Mouse (Mus musculus): ENCODE data around the gene Pde4d. TPM values are rescaled to one million over a fixed set of nuclear protein-coding genes. Genes with fewer than 3 reads are reported as not detected.
A peak's percentile ranks its signal among the peaks of the same experiment; 100 is the strongest.

Pde4d gene
- polyA plus RNA-seq, 1 experiment from 2014 or later, result 23.8 TPM

DNA sequence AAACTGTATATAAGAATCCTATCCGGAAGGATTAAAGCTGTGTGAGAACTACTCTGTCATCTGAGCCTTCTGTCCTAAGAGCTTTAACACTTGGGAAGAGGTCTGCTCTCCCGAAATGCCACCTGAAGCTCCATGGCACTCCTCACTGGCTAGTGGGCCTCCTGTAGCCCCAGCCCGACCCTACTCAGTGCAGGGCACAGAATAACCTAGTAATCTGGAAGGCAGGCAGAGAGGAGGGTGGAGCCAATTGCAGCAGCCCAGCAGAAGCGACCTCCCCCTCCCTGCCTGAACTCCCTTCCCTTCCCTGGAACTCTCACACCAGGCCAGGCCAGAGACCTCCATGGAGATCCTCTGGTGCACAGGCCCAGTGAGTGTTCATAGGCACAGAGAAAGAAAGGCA is 608.3 kb downstream of the Pde4d start:
- no peak overlapping the region for H3K4me3 ChIP-seq
- no peaks in the 10 kb centered on the region for H3K27me3 ChIP-seq (replicated peaks)
- no peak overlapping the region for H3K9ac ChIP-seq
- H3K27ac ChIP-seq (replicated peaks), result no peak overlapping the region
- no peaks in the 10 kb centered on the region for H3K4me1 ChIP-seq
- no peak overlapping the region for H3K4me2 ChIP-seq
- H3K36me3 ChIP-seq, result no peaks in the 10 kb centered on the region
- H3K9me3 ChIP-seq, result no peaks in the 10 kb centered on the region
- no peak for ATAC-seq (ENCODE audit: extremely low read depth, insufficient number of reproducible peaks, low FRiP score, low TSS enrichment)
- 15% methylated on average over 4 of the region's 4 CpGs for WGBS

DNA sequence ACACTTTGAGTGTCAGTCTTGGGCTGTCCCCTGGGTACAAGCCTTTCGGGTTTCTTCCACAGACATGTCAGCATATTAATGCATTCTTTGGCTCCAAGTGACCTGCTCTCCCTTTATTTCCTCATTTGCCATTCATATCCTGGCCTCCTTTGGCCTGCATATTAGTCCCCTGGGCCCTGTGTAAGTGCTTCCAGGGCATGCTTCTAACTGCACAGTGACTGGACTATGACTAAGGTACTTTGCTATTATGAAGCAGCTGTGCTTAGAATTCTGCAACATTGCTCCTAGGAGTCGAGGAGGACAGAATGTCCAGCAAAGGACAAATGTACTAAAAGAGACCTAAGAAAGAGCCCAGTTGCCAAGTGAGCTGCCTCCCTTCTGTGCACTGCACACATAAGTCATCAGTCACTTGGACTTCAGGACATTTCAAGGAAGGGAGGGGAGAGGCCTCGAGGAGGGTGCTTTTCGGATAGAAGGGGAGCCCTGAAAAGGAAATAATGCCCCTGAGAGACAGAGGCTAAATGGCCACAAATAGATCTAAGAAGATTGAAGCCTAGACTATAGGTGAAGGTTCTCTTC is 616.9 kb downstream of the Pde4d start:
- H3K36me3 ChIP-seq, result no peaks in the 10 kb centered on the region
- no peak for ATAC-seq (ENCODE audit: extremely low read depth, insufficient number of reproducible peaks, low FRiP score, low TSS enrichment)
- no peaks in the 10 kb centered on the region for H3K27me3 ChIP-seq (replicated peaks)
- no peaks in the 10 kb centered on the region for H3K9me3 ChIP-seq
- no peak overlapping the region for H3K4me3 ChIP-seq
- WGBS, result 75% methylated on average over 4 of the region's 4 CpGs
- no peaks in the 10 kb centered on the region for H3K4me1 ChIP-seq
- H3K27ac ChIP-seq (replicated peaks), result no peak overlapping the region
- no peak overlapping the region for H3K4me2 ChIP-seq
- H3K9ac ChIP-seq, result no peak overlapping the region

DNA sequence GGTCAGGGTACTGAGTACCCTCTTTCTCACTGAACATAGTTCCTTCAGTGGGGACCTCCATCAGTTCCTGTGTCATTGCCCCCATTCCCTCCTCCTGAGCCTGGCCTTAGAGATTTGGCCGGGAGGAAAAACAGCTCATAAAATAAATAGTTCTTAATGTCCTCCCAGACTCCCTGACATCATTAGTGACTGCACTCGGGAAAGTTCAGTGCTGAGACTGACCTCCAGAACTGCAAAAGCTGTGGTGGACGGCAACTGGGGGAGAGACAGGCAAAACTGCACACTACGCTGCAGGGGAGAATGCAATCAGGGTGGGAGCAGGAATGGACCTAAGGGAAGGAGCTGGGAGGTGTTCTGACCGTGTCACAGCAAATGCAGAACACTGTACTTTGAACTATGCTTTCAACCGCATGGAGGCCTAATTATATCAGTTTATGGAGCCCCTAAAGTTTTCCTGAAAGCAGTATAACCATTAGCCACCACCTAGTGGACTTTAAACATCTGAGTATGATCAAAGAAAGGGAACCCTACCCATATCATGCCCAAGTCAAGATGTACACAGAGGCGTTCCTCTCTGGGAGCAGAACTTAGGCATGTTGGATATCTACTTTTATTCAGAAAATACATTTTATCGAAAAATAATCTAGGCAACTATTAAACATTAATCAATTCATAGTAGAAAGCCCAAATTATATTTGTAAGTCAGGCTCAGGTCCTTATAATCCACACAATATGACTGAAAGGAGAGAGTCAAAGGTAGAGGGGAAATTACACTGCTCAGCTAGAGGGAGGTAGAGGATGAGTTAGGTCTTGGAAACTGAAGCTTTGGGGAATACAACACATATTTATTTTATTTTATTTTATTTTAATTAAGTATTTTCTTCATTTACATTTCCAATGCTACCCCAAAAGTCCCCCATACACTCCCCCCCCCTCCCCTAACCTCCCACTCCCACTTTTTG is 618.8 kb downstream of the Pde4d start:
- H3K27ac ChIP-seq (replicated peaks), result no peak overlapping the region
- H3K36me3 ChIP-seq, result no peaks in the 10 kb centered on the region
- no peak for ATAC-seq (ENCODE audit: extremely low read depth, insufficient number of reproducible peaks, low FRiP score, low TSS enrichment)
- H3K4me3 ChIP-seq, result no peak overlapping the region
- no peaks in the 10 kb centered on the region for H3K9me3 ChIP-seq
- H3K27me3 ChIP-seq (replicated peaks), result no peaks in the 10 kb centered on the region
- WGBS, result 67% methylated on average over 8 of the region's 8 CpGs
- no peak overlapping the region for H3K9ac ChIP-seq
- no peak overlapping the region for H3K4me2 ChIP-seq
- H3K4me1 ChIP-seq, result no peaks in the 10 kb centered on the region

GRCm38 (mm10) chr13:109073371-109073770 is 623.6 kb downstream of the Pde4d start:
- H3K27me3 ChIP-seq (replicated peaks), result no peaks in the 10 kb centered on the region
- no peaks in the 10 kb centered on the region for H3K9me3 ChIP-seq
- no peak overlapping the region for H3K9ac ChIP-seq
- no peak overlapping the region for H3K4me2 ChIP-seq
- WGBS, result 27% methylated on average over 2 of the region's 2 CpGs
- H3K4me3 ChIP-seq, result no peak overlapping the region
- no peak for ATAC-seq (ENCODE audit: extremely low read depth, insufficient number of reproducible peaks, low FRiP score, low TSS enrichment)
- H3K27ac ChIP-seq (replicated peaks), result no peak overlapping the region
- no peaks in the 10 kb centered on the region for H3K36me3 ChIP-seq
- H3K4me1 ChIP-seq, result no peaks in the 10 kb centered on the region

DNA sequence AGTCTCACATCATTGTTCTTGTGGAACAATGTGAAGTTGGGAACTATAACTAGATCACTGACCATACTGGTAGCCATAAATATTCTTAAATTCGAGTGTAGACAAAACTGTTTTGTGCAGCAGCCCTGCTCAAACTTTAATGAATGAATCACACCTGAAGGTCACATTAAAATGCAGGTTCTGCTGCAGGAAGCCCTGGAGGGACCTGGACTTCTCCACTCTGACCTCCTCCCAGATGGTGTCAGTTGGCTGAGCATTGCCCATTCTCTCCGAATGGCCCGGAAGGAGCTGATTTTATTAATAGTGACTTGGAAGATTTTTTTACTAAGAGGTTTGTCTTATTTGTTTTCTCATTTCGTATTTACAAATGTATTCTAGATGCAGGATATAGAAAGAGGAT is 624.3 kb downstream of the Pde4d start:
- Histone ChIP-seq H3K4me3 (no peak overlapping the region), H3K4me1 (no peaks in the 10 kb centered on the region), H3K27ac (replicated peaks) (no peak overlapping the region), H3K9ac (no peak overlapping the region), H3K4me2 (no peak overlapping the region), H3K27me3 (replicated peaks) (no peaks in the 10 kb centered on the region), H3K36me3 (no peaks in the 10 kb centered on the region), H3K9me3 (no peaks in the 10 kb centered on the region)
- no peak for ATAC-seq (ENCODE audit: extremely low read depth, insufficient number of reproducible peaks, low FRiP score, low TSS enrichment)
- WGBS, result 51% methylated on average over 4 of the region's 4 CpGs

GRCm38 (mm10) chr13:109092654-109093053 is 642.9 kb downstream of the Pde4d start:
- H3K27me3 ChIP-seq (replicated peaks), result no peaks in the 10 kb centered on the region
- no peak overlapping the region for H3K4me2 ChIP-seq
- no peak overlapping the region for H3K9ac ChIP-seq
- ATAC-seq (ENCODE audit: extremely low read depth, insufficient number of reproducible peaks, low FRiP score, low TSS enrichment), result no peak
- H3K27ac ChIP-seq (replicated peaks), result no peak overlapping the region
- no peak overlapping the region for H3K4me3 ChIP-seq
- no peaks in the 10 kb centered on the region for H3K9me3 ChIP-seq
- no peaks in the 10 kb centered on the region for H3K36me3 ChIP-seq
- H3K4me1 ChIP-seq, result no peaks in the 10 kb centered on the region
- 79% methylated on average over 3 of the region's 3 CpGs for WGBS

- H3K27ac ChIP-seq (replicated peaks), result no peak overlapping the region
- 66% methylated on average over 2 of the region's 2 CpGs for WGBS
- H3K27me3 ChIP-seq (replicated peaks), result no peaks in the 10 kb centered on the region
- H3K4me1 ChIP-seq, result no peaks in the 10 kb centered on the region
- H3K9ac ChIP-seq, result no peak overlapping the region
- no peak for ATAC-seq (ENCODE audit: extremely low read depth, insufficient number of reproducible peaks, low FRiP score, low TSS enrichment)
- no peak overlapping the region for H3K4me3 ChIP-seq
- H3K4me2 ChIP-seq, result no peak overlapping the region
- no peaks in the 10 kb centered on the region for H3K9me3 ChIP-seq
- H3K36me3 ChIP-seq, result no peaks in the 10 kb centered on the region
These were observed 646.9 kb downstream of the Pde4d start for GRCm38 (mm10) chr13:109096654-109097053.

DNA sequence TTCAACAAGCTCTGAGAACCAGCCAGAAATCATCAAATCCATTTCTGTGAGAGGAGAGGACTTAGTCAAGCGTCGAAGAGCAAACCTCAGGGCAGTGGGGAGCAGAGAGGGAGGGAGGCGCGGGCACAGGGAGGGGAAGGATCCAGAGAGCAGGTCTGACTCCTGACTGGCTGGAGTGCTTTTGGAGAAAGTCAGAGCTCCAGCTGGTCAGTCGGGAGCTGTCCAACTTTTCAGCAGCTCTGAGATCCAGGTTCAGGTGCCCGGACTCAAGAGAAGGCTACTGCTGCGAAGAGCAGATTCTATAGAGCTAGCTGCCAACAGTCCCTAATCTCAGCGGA is 666.2 kb downstream of the Pde4d start:
- peak overlapping the region; percentile 93 for H3K4me2 ChIP-seq
- no peak overlapping the region for H3K9ac ChIP-seq
- WGBS, result 2% methylated on average over 8 of the region's 8 CpGs
- ATAC-seq (ENCODE audit: extremely low read depth, insufficient number of reproducible peaks, low FRiP score, low TSS enrichment), result no peak
- H3K9me3 ChIP-seq, result no peaks in the 10 kb centered on the region
- peaks cover 10% of the 10 kb centered on the region for H3K4me1 ChIP-seq
- no peaks in the 10 kb centered on the region for H3K36me3 ChIP-seq
- H3K4me3 ChIP-seq, result peak overlapping the region; percentile 55
- no peak overlapping the region for H3K27ac ChIP-seq (replicated peaks)
- peaks cover 42% of the 10 kb centered on the region for H3K27me3 ChIP-seq (replicated peaks)

DNA sequence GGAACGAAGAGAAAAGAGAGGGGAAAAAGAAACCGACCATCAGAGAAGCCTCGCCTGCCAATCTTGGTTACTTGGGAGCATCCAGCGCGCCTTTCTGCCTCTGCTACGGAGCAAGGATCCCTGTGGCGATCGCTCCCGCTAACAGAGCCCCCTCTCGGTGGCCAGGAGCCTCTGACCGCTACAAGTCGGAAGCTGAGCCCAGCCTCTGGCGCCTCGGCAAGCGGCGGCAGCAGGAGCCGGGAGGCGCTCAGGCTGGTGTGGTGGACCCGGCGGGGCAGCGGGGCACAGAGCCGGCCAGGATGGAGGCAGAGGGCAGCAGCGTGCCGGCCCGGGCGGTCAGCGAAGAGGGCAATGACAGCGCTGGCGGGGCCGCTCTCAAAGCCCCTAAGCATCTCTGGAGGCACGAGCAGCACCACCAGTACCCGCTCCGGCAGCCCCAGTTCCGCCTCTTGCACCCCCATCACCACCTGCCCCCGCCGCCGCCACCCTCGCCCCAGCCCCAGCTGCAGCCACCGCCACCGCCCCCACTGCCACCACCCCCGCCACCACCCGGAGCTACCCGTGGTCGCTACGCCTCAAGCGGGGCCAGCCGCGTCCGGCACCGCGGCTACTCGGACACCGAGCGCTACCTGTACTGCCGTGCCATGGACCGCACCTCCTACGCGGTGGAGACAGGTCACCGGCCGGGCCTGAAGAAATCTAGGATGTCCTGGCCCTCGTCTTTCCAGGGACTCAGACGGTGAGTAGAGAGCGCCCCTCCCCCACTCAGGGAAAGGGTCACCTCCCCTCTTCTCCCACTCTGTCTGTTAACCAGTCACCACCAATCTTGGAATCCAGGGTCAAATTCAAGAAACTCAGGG is 666.8 kb downstream of the Pde4d start:
- H3K36me3 ChIP-seq, result no peaks in the 10 kb centered on the region
- peak overlapping the region; percentile 55 for H3K4me3 ChIP-seq
- ATAC-seq (ENCODE audit: extremely low read depth, insufficient number of reproducible peaks, low FRiP score, low TSS enrichment), result no peak
- under 1% methylated on average over 63 of the region's 63 CpGs for WGBS
- no peaks in the 10 kb centered on the region for H3K9me3 ChIP-seq
- H3K4me2 ChIP-seq, result peak overlapping the region; percentile 93
- peaks cover 42% of the 10 kb centered on the region for H3K27me3 ChIP-seq (replicated peaks)
- peaks cover 10% of the 10 kb centered on the region for H3K4me1 ChIP-seq
- H3K9ac ChIP-seq, result no peak overlapping the region
- no peak overlapping the region for H3K27ac ChIP-seq (replicated peaks)

DNA sequence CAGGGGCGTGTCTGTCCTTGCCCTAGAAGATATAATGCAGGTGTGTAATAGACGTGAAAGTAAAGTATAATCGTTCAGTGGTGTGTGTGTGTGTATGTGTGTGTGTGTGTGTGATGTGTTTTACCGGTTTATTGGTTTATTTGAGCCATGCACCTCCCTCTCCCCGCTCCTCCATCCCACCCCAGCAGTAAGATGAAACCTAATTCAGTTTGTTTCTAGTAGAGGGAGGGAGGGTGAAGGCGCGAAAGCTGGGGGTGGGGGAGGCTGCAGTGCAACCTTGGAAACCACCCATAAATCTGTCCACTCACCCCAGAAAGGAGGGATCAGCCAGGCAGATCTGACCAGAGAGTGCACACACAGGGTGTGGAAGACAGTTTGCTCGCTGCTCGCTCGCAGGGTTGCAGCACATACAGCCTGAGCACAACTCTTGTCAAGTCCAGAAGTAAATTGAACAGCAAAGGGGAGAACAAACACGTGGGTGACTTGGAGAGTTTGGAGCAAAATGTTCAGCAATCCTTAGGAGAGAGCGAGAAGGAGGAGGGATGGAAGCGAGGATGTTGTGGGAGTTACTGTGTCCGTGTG is 667.6 kb downstream of the Pde4d start:
- ATAC-seq (ENCODE audit: extremely low read depth, insufficient number of reproducible peaks, low FRiP score, low TSS enrichment), result no peak
- peak overlapping the region; percentile 55 for H3K4me3 ChIP-seq
- H3K27me3 ChIP-seq (replicated peaks), result peaks cover 42% of the 10 kb centered on the region
- H3K4me1 ChIP-seq, result peaks cover 10% of the 10 kb centered on the region
- 8% methylated on average over 14 of the region's 14 CpGs for WGBS
- H3K4me2 ChIP-seq, result peak overlapping the region; percentile 93
- H3K27ac ChIP-seq (replicated peaks), result no peak overlapping the region
- H3K36me3 ChIP-seq, result no peaks in the 10 kb centered on the region
- H3K9me3 ChIP-seq, result no peaks in the 10 kb centered on the region
- no peak overlapping the region for H3K9ac ChIP-seq

- peaks cover 42% of the 10 kb centered on the region for H3K27me3 ChIP-seq (replicated peaks)
- H3K4me3 ChIP-seq, result no peak overlapping the region
- no peaks in the 10 kb centered on the region for H3K9me3 ChIP-seq
- no peak overlapping the region for H3K9ac ChIP-seq
- no peak overlapping the region for H3K4me2 ChIP-seq
- 71% methylated on average over 1 of the region's 1 CpGs for WGBS
- H3K36me3 ChIP-seq, result no peaks in the 10 kb centered on the region
- ATAC-seq (ENCODE audit: extremely low read depth, insufficient number of reproducible peaks, low FRiP score, low TSS enrichment), result no peak
- H3K27ac ChIP-seq (replicated peaks), result no peak overlapping the region
- peaks cover 10% of the 10 kb centered on the region for H3K4me1 ChIP-seq
These were observed 668.6 kb downstream of the Pde4d start for GRCm38 (mm10) chr13:109118296-109118800.
